Mouse (Mus musculus) intestine, embryonic 14.5 days (tissue): Measurements from ENCODE around the gene 1500009C09Rik. TPM values are rescaled to one million over a fixed set of nuclear protein-coding genes. Genes with fewer than 3 reads are reported as not detected.
A peak's percentile ranks its signal among the peaks of the same experiment; 100 is the strongest.

Experiments used
- ATAC-seq: fragments of 200-750 bp; cut with Nextera tagmentation; replicated peaks from 2 replicates; pipeline ENCODE4 v1.8.0; 2017; ENCODE audit warnings: low read depth, moderate number of reproducible peaks, moderate TSS enrichment, moderate library complexity; ENCODE audit not compliant: low FRiP score, low TSS enrichment
- DNase-seq: peaks from one replicate; pipeline ENCODE4 v3.0.0-alpha.2; 2018; ENCODE audit warnings: low spot score
- H3K27ac ChIP-seq: fragments of 300-500 bp; sonication (generic); 2 replicates; pipeline ENCODE4 v1.5.1; 2014; ENCODE audit warnings: low read depth, mild to moderate bottlenecking, control low read depth
- H3K27me3 ChIP-seq: fragments of 300-500 bp; sonication (generic); replicated peaks from 2 replicates; pipeline ENCODE4 v1.6.1; 2014; ENCODE audit warnings: low read length, control low read depth; ENCODE audit not compliant: control insufficient read depth, insufficient read depth
- H3K36me3 ChIP-seq: fragments of 300-500 bp; sonication (generic); 2 replicates; pipeline ENCODE4 v1.6.1; 2014; ENCODE audit warnings: low read length, control low read depth; ENCODE audit not compliant: control insufficient read depth, insufficient read depth
- H3K4me1 ChIP-seq: fragments of 300-500 bp; sonication (generic); replicated peaks from 2 replicates; pipeline ENCODE4 v1.6.1; 2014; ENCODE audit warnings: low read length, control low read depth, mixed read lengths; ENCODE audit not compliant: control insufficient read depth, insufficient read depth
- H3K4me2 ChIP-seq: fragments of 300-500 bp; sonication (generic); 2 replicates; pipeline ENCODE4 v1.6.1; 2014; ENCODE audit warnings: low read length
- H3K4me3 ChIP-seq: fragments of 300-500 bp; sonication (generic); 2 replicates; pipeline ENCODE4 v1.5.1; 2014; ENCODE audit warnings: low read depth, low read length, control low read depth, mixed read lengths
- H3K9ac ChIP-seq: fragments of 300-500 bp; sonication (generic); 2 replicates; pipeline ENCODE4 v1.6.1; 2014; ENCODE audit warnings: mild to moderate bottlenecking, low read length
- H3K9me3 ChIP-seq: fragments of 300-500 bp; sonication (generic); 2 replicates; pipeline ENCODE4 v1.6.1; 2016; ENCODE audit warnings: low read length, control low read depth; ENCODE audit not compliant: control insufficient read depth
- WGBS: fragments of 180-500 bp; shearing (Covaris S2); extraction: QIAGEN DNeasy Blood & Tissue Kit; methylation state at CpG from one replicate; pipeline ENCODE4 v1.1.7; 2014; 5-methylcytosine and 5-hydroxymethylcytosine counted together
- polyA plus RNA-seq: library from polyadenylated mRNA; unstranded; fragments of >200 nt; fragmentation: Nextera tagmentation; extraction: Ambion mirVana; gene quantifications from 2 replicates; pipeline ENCODE4 v1.2.1, GENCODE M21; 2014

1500009C09Rik gene
- polyA plus RNA-seq, 1 experiment from 2014 or later, result not detected

GRCm38 (mm10) chr15:82217039-82217438 is 35.2 kb upstream of the 1500009C09Rik start:
- no peak overlapping the region for H3K9ac ChIP-seq
- DNase-seq (no peak), ATAC-seq (no peak)
- H3K27me3 ChIP-seq, result peaks cover 50% of the 10 kb centered on the region
- H3K4me1 ChIP-seq, result peaks cover 5% of the 10 kb centered on the region
- WGBS, result 23% methylated on average over 7 of the region's 7 CpGs
- no peak overlapping the region for H3K4me2 ChIP-seq
- H3K4me3 ChIP-seq, result no peak overlapping the region
- no peaks in the 10 kb centered on the region for H3K36me3 ChIP-seq
- no peak overlapping the region for H3K27ac ChIP-seq
- no peaks in the 10 kb centered on the region for H3K9me3 ChIP-seq

GRCm38 (mm10) chr15:82217980-82218379 is 34.2 kb upstream of the 1500009C09Rik start:
- H3K9ac ChIP-seq, result no peak overlapping the region
- H3K27ac ChIP-seq, result no peak overlapping the region
- H3K9me3 ChIP-seq, result no peaks in the 10 kb centered on the region
- DNase-seq, result no peak
- H3K4me3 ChIP-seq, result no peak overlapping the region
- no peaks in the 10 kb centered on the region for H3K4me1 ChIP-seq
- no peaks in the 10 kb centered on the region for H3K36me3 ChIP-seq
- H3K4me2 ChIP-seq, result no peak overlapping the region
- ATAC-seq, result no peak
- WGBS, result 29% methylated on average over 9 of the region's 9 CpGs
- H3K27me3 ChIP-seq, result peaks cover 45% of the 10 kb centered on the region

GRCm38 (mm10) chr15:82218778-82219666 is 33.2 kb upstream of the 1500009C09Rik start:
- H3K9ac ChIP-seq, result no peak overlapping the region
- ATAC-seq, result no peak

GRCm38 (mm10) chr15:82220003-82220675 is 32.1 kb upstream of the 1500009C09Rik start:
- Histone ChIP-seq H3K4me1 (peaks cover 4% of the 10 kb centered on the region), H3K27ac (no peak overlapping the region), H3K4me2 (no peak overlapping the region), H3K4me3 (no peak overlapping the region), H3K9me3 (no peaks in the 10 kb centered on the region), H3K27me3 (peaks cover 44% of the 10 kb centered on the region), H3K9ac (no peak overlapping the region), H3K36me3 (no peaks in the 10 kb centered on the region)
- 67% methylated on average over 12 of the region's 12 CpGs for WGBS
- ATAC-seq, result no peak
- no peak for DNase-seq

More at GRCm38 (mm10) chr15:82218778-82219666, 33.2 kb upstream of the 1500009C09Rik start:
- DNase-seq, result no peak
- Histone ChIP-seq H3K27ac (no peak overlapping the region), H3K4me1 (peaks cover 1% of the 10 kb centered on the region), H3K9me3 (no peaks in the 10 kb centered on the region), H3K36me3 (no peaks in the 10 kb centered on the region), H3K4me2 (no peak overlapping the region), H3K27me3 (peaks cover 43% of the 10 kb centered on the region), H3K4me3 (no peak overlapping the region)
- WGBS, result 76% methylated on average over 26 of the region's 26 CpGs

GRCm38 (mm10) chr15:82221104-82221860 is 30.9 kb upstream of the 1500009C09Rik start:
- Histone ChIP-seq H3K4me1 (peaks cover 4% of the 10 kb centered on the region), H3K9me3 (no peaks in the 10 kb centered on the region), H3K36me3 (no peaks in the 10 kb centered on the region), H3K4me3 (no peak overlapping the region), H3K27ac (no peak overlapping the region), H3K9ac (no peak overlapping the region), H3K4me2 (no peak overlapping the region), H3K27me3 (peaks cover 39% of the 10 kb centered on the region)
- WGBS, result 67% methylated on average over 14 of the region's 14 CpGs
- DNase-seq, result no peak
- no peak for ATAC-seq

GRCm38 (mm10) chr15:82223251-82223650 is 28.9 kb upstream of the 1500009C09Rik start:
- Histone ChIP-seq H3K4me2 (no peak overlapping the region), H3K27ac (no peak overlapping the region), H3K27me3 (peaks cover 29% of the 10 kb centered on the region), H3K4me3 (no peak overlapping the region), H3K4me1 (peaks cover 4% of the 10 kb centered on the region), H3K9ac (no peak overlapping the region), H3K9me3 (no peaks in the 10 kb centered on the region), H3K36me3 (no peaks in the 10 kb centered on the region)
- no peak for DNase-seq
- ATAC-seq, result no peak; the same call in 1 of the 2 replicates
- WGBS, result 33% methylated on average over 7 of the region's 7 CpGs

- Histone ChIP-seq H3K4me3 (peak within 1 kb of the TSS; percentile 27), H3K36me3 (no peaks in the 10 kb centered on the region), H3K4me1 (peaks cover 4% of the 10 kb centered on the region), H3K27me3 (peaks cover 29% of the 10 kb centered on the region), H3K4me2 (peak within 1 kb of the TSS; percentile 57), H3K9me3 (no peaks in the 10 kb centered on the region), H3K27ac (no peak within 1 kb of the TSS), H3K9ac (0 out of 2 replicates have a peak within 1 kb of the TSS, but pooled peaks have one; percentile 29)
- ATAC-seq (peak; percentile 51), DNase-seq (no peak)
- WGBS, result 2% methylated on average over 43 of the region's 44 CpGs
Measured at GRCm38 (mm10) chr15:82223657-82224601, 28.3 kb upstream of the 1500009C09Rik start, which contains the start of gene Tnfrsf13c. Gene Tnfrsf13c, minus strand, starts transcription at chr15:82224369.
